Mouse (Mus musculus): Measurements from ENCODE around the gene Olfr896-ps1.

Gene Olfr896-ps1

DNA sequence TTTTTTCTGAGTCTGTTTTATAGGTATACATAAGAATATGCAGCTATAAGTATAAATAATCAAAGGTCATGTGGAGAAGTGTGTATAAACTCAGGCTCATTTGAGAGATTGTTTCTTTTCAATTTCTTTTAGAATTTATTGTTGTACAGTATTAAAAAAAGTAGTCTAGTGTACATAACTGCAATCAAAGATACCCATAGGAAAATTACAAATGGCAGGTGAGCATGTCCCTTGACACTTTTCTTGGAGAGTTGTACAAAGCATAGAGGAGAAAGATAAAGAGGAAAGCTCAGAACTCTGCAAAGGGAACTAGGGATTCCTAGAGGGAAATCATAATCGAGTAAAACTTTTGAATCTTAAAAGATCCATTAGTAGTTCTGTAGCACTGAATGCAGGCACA, at the start of gene Olfr896-ps1:
Gene Olfr896-ps1 (plus strand): TSS at position 301 of the 400 bp plus-strand sequence.
- no peak for DNase-seq (ENCODE audit: low spot score in 2 of 2)

DNA sequence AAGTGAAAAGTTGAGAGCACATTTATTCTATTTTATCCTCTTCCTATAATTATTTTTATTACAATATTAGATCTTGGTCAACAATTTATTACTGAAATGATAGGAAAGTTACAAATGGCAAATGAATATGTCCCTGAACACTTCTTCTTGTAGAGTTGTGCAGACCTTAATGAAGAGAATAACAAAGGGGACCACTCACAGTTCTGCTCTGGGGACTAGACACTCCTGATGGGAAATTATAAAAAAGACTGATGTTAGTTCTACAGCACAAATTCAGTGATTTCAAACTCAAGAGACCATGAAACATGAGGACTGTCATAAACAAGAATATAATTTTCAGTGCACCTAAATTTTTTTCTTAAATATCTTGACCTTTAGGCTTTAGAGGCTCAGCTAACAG, 38.4 kb upstream of the Olfr896-ps1 start, which contains the start of gene Olfr143:
Gene Olfr143 (plus strand): TSS at position 301 of the 400 bp plus-strand sequence.
- DNase-seq (ENCODE audit: low spot score in 2 of 2): no peak

DNA sequence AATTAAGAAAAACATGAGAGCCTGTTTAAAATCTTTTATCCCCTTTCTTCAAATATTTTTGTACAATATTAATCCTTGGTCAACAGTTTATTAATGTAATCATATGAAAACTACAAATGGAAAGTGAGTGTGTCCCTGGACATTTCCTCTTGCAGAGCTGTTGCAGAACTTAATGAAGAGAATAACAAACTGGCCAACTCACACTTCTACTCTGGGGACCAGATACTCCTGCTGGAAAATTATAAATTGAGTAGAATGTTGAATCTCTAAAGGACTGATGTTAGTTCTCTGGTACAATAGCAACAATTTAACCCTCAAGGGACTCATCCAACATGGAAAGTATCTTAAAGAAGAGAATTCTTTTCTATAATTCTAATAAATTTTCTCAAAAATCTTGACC, 23.4 kb upstream of the Olfr896-ps1 start, which contains the start of gene Olfr895:
Gene Olfr895 (plus strand): TSS at position 301 of the 400 bp plus-strand sequence.
- DNase-seq (ENCODE audit: low spot score in 2 of 2): no peak

DNA sequence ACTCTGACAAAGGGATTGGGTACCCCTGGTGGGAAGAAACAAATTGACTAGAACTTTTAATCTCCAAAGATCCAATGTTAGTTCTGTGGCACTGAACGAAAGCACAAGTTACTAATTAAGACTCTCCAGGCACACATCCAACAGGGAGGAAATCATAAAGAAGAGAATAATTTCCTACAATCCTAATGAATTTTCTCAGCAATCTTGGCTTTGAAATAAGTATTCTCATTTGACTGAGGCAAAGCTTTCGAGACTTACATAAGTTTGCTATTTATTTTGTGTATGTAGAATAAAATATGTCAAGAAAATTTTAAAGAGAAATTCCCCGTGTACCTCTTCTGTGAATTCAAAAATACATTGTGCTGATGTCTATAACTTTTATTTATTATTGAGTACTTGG, 37.9 kb downstream of the Olfr896-ps1 start, which contains the start of gene Olfr25:
Gene Olfr25 (plus strand): TSS at position 301 of the 400 bp plus-strand sequence.
- DNase-seq (ENCODE audit: low spot score in 2 of 2): no peak
